Mouse (Mus musculus): ENCODE data around the gene Fhod1.

Gene Fhod1

DNA sequence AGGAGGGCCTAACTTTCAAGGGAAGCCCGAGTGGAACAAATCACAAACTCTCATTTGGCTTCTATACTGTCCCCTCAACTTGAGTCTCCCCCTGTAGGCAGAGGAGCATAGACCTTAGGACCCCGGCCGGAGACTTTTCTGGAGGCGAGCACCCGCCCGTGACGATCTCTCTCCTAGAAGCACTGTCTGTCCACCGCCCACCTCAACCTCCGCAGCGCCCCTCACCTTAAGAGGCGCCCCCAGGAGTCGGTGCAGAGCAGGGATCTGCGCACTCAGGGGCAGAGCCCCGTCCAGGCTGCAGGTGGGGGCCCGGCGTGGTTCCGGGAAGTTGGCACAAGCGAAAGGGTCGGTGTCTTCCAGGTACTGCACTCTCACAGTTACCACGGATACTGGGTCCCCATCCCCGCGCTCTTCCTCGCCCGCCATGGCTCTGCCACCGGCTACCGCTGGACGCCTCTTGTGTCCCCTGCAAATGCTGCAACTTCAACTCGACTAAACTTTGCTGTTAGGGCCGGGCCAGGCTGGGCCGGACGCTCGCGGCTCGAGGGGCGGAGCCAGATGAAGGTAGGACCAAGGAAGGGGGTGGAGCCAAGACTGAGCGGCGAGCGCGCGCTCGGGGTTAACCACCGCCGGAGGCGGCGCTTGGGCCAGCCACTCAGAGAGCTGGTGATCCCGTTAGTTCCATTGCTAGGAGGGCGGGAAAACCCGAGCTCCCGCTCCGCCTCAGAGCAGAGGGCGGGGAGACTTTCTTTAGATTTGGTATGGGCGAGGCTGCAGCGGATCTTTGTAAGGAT lies at the start of gene Fhod1:
Fhod1 (minus strand) TSS at position 526 of the 794 bp plus-strand sequence.
- no peak for DNase-seq (ENCODE audit: low spot score)

DNA sequence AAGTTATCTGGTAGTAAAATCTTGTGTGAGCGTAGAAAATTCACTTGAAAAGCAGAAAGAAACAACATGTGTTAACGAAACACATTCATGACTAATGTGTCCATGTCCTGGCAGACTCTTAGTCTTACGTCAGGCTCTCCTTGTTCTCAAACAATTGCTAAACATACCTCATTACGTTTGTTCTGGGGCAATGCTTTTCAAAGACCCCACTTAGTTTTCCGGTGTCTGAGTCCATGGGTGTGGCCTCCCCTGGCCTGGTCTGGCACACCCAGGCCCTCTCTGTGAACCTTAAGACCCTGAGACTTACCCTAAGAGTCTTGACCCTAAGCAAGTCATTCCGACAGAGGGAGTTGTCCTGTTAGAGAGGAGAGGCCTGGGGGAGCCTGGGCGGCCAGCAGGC lies 46.2 kb upstream of the Fhod1 start:
- no peak for DNase-seq (ENCODE audit: low spot score)

GRCm38 (mm10) chr8:105393089-105393787 lies 45.5 kb upstream of the Fhod1 start:
- DNase-seq (ENCODE audit: low spot score): no peak

DNA sequence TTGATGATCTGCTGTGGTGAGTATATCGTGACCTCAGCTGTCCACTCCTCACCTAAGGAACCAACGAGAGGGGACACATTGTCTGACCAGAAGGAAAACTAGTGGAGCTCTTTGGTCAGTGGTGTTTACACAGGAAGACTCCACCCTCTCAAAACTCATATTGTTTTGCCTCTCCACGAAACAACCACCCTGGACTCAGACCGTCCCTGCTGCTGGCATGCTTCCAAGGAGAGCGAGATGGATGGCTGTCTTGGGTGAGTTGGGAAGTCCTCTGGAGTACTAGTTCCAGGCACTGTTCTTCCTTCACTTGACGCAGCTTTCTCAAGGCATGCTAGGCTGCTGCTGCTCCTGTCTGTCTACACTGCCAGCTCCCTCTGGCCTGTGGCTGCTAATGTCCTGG lies 41.3 kb upstream of the Fhod1 start:
- no peak for DNase-seq (ENCODE audit: low spot score)

DNA sequence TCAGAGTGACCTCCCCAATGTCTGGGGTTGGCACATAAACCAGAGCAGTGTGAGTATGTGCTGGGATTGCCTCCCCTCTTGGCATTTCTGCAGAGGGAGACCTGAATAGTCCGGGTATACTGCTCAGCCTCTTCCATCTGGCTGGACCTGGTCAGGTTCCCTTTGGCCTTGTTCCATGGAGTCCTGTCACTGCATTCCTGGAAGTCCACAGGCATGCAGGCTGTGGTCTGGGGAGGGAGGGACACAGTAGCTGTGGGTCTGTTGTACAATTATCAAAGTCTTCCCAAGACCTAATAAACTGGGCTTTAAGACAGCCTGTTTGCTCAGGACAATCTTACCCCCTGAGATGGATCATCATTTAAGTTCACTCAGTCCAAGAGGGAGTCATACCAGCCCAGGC lies 39.4 kb upstream of the Fhod1 start:
- no peak for DNase-seq (ENCODE audit: low spot score)

DNA sequence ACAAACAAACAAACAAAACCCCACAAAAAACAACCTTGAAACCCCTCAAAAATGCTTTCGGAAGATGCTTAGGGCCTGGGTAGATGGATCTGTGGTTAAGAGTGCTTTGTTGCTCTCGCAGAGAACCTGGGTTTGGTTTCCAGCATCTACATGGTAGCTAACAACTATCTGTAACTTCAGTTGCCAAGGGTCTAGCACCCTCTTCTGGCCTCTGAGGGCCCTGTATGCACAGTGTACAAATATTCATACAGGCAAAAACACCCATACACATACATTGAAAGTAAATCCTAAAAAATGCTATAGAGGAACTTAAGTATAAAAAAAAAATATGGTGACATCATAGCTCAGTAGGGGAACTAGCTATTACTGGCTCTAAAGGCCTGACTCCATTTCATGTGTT lies 36.3 kb upstream of the Fhod1 start:
- no peak for DNase-seq (ENCODE audit: low spot score)

GRCm38 (mm10) chr8:105380308-105380707 lies 32.6 kb upstream of the Fhod1 start:
- DNase-seq (ENCODE audit: low spot score): no peak

GRCm38 (mm10) chr8:105378673-105379072 lies 30.9 kb upstream of the Fhod1 start:
- DNase-seq (ENCODE audit: low spot score): no peak

GRCm38 (mm10) chr8:105374513-105374966 lies 26.8 kb upstream of the Fhod1 start:
- no peak for DNase-seq (ENCODE audit: low spot score)

DNA sequence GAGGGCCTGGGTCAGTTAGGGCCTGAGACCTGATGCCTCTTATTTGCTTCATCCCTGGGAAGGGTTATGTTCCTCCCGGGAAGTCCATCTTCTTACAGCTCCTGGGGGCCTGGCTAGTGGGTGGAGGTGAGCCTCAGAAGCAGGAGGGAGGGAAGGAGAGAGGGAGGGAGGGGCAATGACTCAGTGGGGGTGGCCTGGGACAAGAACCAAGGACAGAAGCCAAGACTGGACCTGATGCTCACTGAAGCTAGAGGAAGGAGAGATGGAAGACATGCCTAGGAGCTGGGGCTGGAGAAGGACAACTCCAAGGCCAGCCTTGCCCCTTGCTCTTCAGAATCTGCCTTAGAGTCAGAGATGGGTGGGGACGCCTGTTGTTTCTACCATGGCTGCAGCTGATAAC lies 25.3 kb upstream of the Fhod1 start, which contains the start of gene Plekhg4:
Plekhg4 (plus strand) TSS at position 243 of the 400 bp plus-strand sequence.
- no peak for DNase-seq (ENCODE audit: low spot score)

- no peak for DNase-seq (ENCODE audit: low spot score)
These were observed 24.7 kb upstream of the Fhod1 start for GRCm38 (mm10) chr8:105372473-105372872.

DNA sequence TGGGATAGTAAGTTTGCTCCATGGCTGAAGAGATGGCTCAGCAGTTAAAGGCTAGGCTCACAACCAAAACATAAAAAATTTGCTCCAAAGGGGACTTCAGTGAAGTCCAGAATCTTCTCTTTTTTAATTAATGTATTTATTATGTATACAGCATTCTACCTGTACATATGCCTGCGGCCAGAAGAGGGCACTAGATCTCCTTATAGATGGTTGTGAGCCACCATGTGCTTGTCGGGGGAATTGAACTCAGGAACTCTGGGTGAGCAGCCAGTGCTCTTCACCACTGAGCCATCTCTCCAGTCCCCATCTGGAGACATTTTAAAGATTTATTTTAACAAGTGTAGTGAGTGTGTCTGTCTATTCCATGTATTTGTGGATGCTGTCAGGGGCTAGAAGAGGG lies 19.4 kb upstream of the Fhod1 start:
- no peak for DNase-seq (ENCODE audit: low spot score)

GRCm38 (mm10) chr8:105361751-105362702 lies 14.3 kb upstream of the Fhod1 start:
- DNase-seq (ENCODE audit: low spot score): no peak

GRCm38 (mm10) chr8:105359646-105360045 lies 11.9 kb upstream of the Fhod1 start:
- DNase-seq (ENCODE audit: low spot score): no peak

- no peak for DNase-seq (ENCODE audit: low spot score)
These were observed 11.5 kb upstream of the Fhod1 start for GRCm38 (mm10) chr8:105359208-105359607.

GRCm38 (mm10) chr8:105356681-105357080 lies 8.9 kb upstream of the Fhod1 start:
- no peak for DNase-seq (ENCODE audit: low spot score)

- DNase-seq (ENCODE audit: low spot score): no peak
These were observed 7.6 kb upstream of the Fhod1 start for GRCm38 (mm10) chr8:105355179-105356024.

- no peak for DNase-seq (ENCODE audit: low spot score)
These were observed 6.8 kb upstream of the Fhod1 start for GRCm38 (mm10) chr8:105354549-105354948.

GRCm38 (mm10) chr8:105353583-105354135 lies 5.9 kb upstream of the Fhod1 start:
- no peak for DNase-seq (ENCODE audit: low spot score)

- DNase-seq (ENCODE audit: low spot score): no peak
These were observed 2.4 kb upstream of the Fhod1 start for GRCm38 (mm10) chr8:105350186-105350585.
